Comparison of ENCODE assay signal across 26 mouse cellular contexts in the genomic region with DNA sequence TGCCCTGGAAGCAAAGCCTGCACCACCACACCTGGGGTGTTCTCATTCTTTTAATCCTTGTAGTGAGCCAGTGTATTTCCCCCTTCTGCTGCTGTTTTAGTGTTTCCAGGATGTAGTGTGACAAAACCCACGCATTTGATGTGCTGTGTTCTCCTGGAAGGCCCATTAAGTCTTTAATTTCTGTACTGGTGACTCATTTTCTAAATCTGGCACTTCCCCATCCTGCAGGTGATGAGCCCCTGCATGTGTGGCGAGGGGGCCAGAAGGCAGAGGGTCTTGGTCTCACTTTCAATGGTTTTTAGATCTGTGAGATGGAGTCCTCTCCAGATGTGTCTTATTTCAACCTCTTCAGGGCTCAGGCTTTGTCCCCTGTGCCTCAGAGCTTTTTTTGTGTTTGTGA. TPM values are rescaled to one million over a fixed set of nuclear protein-coding genes. Genes with fewer than 3 reads are reported as not detected.
DNase-seq lines count a peak whose midpoint lies in the region; ATAC-seq and TF ChIP-seq lines count a peak whose summit lies in the region.
"Had no signal": no experiment of that assay in that cellular context is flagged by ENCODE, and none has a peak within 500 bp of the region (broad histone marks: within the 10 kb centered on the region; RNA-seq: fewer than 3 reads in every experiment).

No protein-coding gene starts in this region.

- no peaks in the 10 kb centered on the region for H3K27me3 ChIP-seq in hindbrain, embryonic 16.5 days (replicated peaks; ENCODE audit: control insufficient read depth, insufficient read depth, low read length)
- H3K27me3 ChIP-seq in hindbrain, embryonic 14.5 days (ENCODE audit: control insufficient read depth, insufficient read depth, low read length), result no peaks in the 10 kb centered on the region
- no peaks in the 10 kb centered on the region for H3K27me3 ChIP-seq in CH12.LX (replicated peaks)
- H3K27me3 ChIP-seq in intestine, embryonic 16.5 days (replicated peaks; ENCODE audit: control insufficient read depth, insufficient read depth, low read length), result no peaks in the 10 kb centered on the region
- H3K27me3 ChIP-seq: embryonic facial prominence, embryonic 12.5 days; forebrain, embryonic 12.5 days; forebrain, embryonic 15.5 days; heart, embryonic 12.5 days; heart, embryonic 15.5 days; hindbrain, embryonic 13.5 days; Patski had no signal

- TF ChIP-seq POLR2A in CH12.LX (IDR thresholded peaks at IDR 0.05; ENCODE audit: low read depth, low read length), result 0 out of 2 replicates have a peak, but pooled peaks have one; percentile 9
- TF ChIP-seq POLR2A in olfactory bulb, adult 2 months (IDR thresholded peaks at IDR 0.05; ENCODE audit: insufficient read depth, low read depth, low read length), result no peak

- no peak for DNase-seq in hindbrain, embryonic 14.5 days (ENCODE audit: low spot score)
- peak; percentile 72 for DNase-seq in CH12.LX (ENCODE audit: extremely low read depth)
- no peak for DNase-seq in urinary bladder, postnatal 14 days (ENCODE audit: low spot score)
- DNase-seq: adrenal gland, postnatal 10 days; adrenal gland, postnatal 36 days; cerebellum, adult 11-12 months; cerebellum, adult 8-10 months; cerebellum, postnatal 14 days; gastrocnemius, postnatal 25 days; heart, adult 18-20 months; heart, postnatal 10 days; heart, postnatal 36 days; kidney, adult 11 months had no signal

- no peak overlapping the region for H3K27ac ChIP-seq in hindbrain, embryonic 16.5 days (ENCODE audit: low read depth, low read length)
- no peak overlapping the region for H3K27ac ChIP-seq in hindbrain, embryonic 14.5 days
- H3K27ac ChIP-seq in CH12.LX (ENCODE audit: insufficient read depth, low read depth), result peak overlapping the region; percentile 97
- peak overlapping the region; percentile 88 for H3K27ac ChIP-seq in olfactory bulb, adult 2 months (ENCODE audit: insufficient read depth, low read depth, low read length)
- no peak overlapping the region for H3K27ac ChIP-seq in intestine, embryonic 16.5 days (ENCODE audit: low read length)
- H3K27ac ChIP-seq: embryonic facial prominence, embryonic 12.5 days; forebrain, embryonic 12.5 days; forebrain, embryonic 15.5 days; heart, embryonic 15.5 days; hindbrain, embryonic 10.5 days; hindbrain, embryonic 13.5 days had no signal

- TF ChIP-seq RAD21 in CH12.LX (IDR thresholded peaks at IDR 0.05; ENCODE audit: low read depth, low read length), result no peak

- no peak overlapping the region for H3K4me2 ChIP-seq in hindbrain, embryonic 16.5 days (ENCODE audit: low read length)
- no peak overlapping the region for H3K4me2 ChIP-seq in hindbrain, embryonic 14.5 days (replicated peaks)
- H3K4me2 ChIP-seq in CH12.LX (ENCODE audit: insufficient read depth, low read depth, poor library complexity, severe bottlenecking), result peak overlapping the region; percentile 66
- H3K4me2 ChIP-seq in intestine, embryonic 16.5 days (ENCODE audit: low read depth, low read length), result no peak overlapping the region
- H3K4me2 ChIP-seq: embryonic facial prominence, embryonic 12.5 days; forebrain, embryonic 12.5 days; forebrain, embryonic 15.5 days; heart, embryonic 12.5 days; heart, embryonic 15.5 days; hindbrain, embryonic 13.5 days had no signal

- TF ChIP-seq CTCF in CH12.LX (conservative IDR thresholded peaks at IDR 0.05 in 1 of 2, IDR thresholded peaks at IDR 0.05 in 1 of 2; ENCODE audit: low read depth in 2 of 2, low read length in 2 of 2), result no peak
- no peak for TF ChIP-seq CTCF in olfactory bulb, adult 2 months (IDR thresholded peaks at IDR 0.05; ENCODE audit: insufficient read depth, low read depth, low read length)

- no peaks in the 10 kb centered on the region for H3K4me1 ChIP-seq in hindbrain, embryonic 16.5 days (ENCODE audit: control insufficient read depth, insufficient read depth, low read depth, low read length)
- H3K4me1 ChIP-seq in hindbrain, embryonic 14.5 days (replicated peaks; ENCODE audit: control insufficient read depth, insufficient read depth, low read length), result no peaks in the 10 kb centered on the region
- H3K4me1 ChIP-seq in CH12.LX (ENCODE audit: control insufficient read depth in 1 of 2, insufficient read depth in 2 of 2), result peaks cover 18 to 45% of the 10 kb centered on the region in 2 experiments
- H3K4me1 ChIP-seq in olfactory bulb, adult 2 months (ENCODE audit: control insufficient read depth, insufficient read depth, low read length), result peaks cover 22% of the 10 kb centered on the region
- no peaks in the 10 kb centered on the region for H3K4me1 ChIP-seq in intestine, embryonic 16.5 days (ENCODE audit: control insufficient read depth, insufficient read depth, low read length)
- H3K4me1 ChIP-seq: embryonic facial prominence, embryonic 12.5 days; forebrain, embryonic 12.5 days; forebrain, embryonic 15.5 days; heart, embryonic 12.5 days; heart, embryonic 15.5 days; hindbrain, embryonic 10.5 days; hindbrain, embryonic 13.5 days had no signal

- TF ChIP-seq EP300 in CH12.LX (IDR thresholded peaks at IDR 0.05; ENCODE audit: low read length), result peak; percentile 97

- dilution Hi-C loops in CH12.LX (cut with MboI; ENCODE audit: extremely low pct_ligation_motif_present, extremely low pct_unique_long_range_greater_than_20kb, low sequenced_read_pairs), result no loop called here

- H3K36me3 ChIP-seq in hindbrain, embryonic 16.5 days (ENCODE audit: control insufficient read depth, insufficient read depth, low read length), result peaks cover 57% of the 10 kb centered on the region
- peaks cover 93% of the 10 kb centered on the region for H3K36me3 ChIP-seq in hindbrain, embryonic 14.5 days (replicated peaks; ENCODE audit: control insufficient read depth, insufficient read depth)
- peaks cover 65 to 74% of the 10 kb centered on the region in 2 experiments for H3K36me3 ChIP-seq in CH12.LX (replicated peaks in 1 of 2; ENCODE audit: control insufficient read depth in 1 of 2, insufficient read depth in 1 of 2, low read length in 1 of 2)
- H3K36me3 ChIP-seq in intestine, embryonic 16.5 days (ENCODE audit: control insufficient read depth, insufficient read depth, low read length), result peaks cover 42% of the 10 kb centered on the region

- in situ Hi-C loops in CH12.LX (cut with MboI; ENCODE audit: low pct_ligation_motif_present, low pct_unique_long_range_greater_than_20kb, low sequenced_read_pairs), result no loop called here

- H3K9me3 ChIP-seq in hindbrain, embryonic 16.5 days (ENCODE audit: control insufficient read depth, low read length), result no peaks in the 10 kb centered on the region
- H3K9me3 ChIP-seq in hindbrain, embryonic 14.5 days (ENCODE audit: control insufficient read depth, low read length), result no peaks in the 10 kb centered on the region
- H3K9me3 ChIP-seq in CH12.LX (replicated peaks; ENCODE audit: low read length), result peaks cover 9% of the 10 kb centered on the region
- no peaks in the 10 kb centered on the region for H3K9me3 ChIP-seq in intestine, embryonic 16.5 days (ENCODE audit: control insufficient read depth, low read length)
- H3K9me3 ChIP-seq: embryonic facial prominence, embryonic 12.5 days; forebrain, embryonic 12.5 days; forebrain, embryonic 15.5 days; heart, embryonic 12.5 days; heart, embryonic 15.5 days; hindbrain, embryonic 10.5 days; hindbrain, embryonic 13.5 days had no signal

- 0 out of 2 replicates have a peak overlapping the region, but pooled peaks have one; percentile 6 for H3K9ac ChIP-seq in hindbrain, embryonic 16.5 days (ENCODE audit: low read depth, low read length)
- no peak overlapping the region for H3K9ac ChIP-seq in hindbrain, embryonic 14.5 days
- H3K9ac ChIP-seq in CH12.LX (ENCODE audit: insufficient read depth, low read depth), result peak overlapping the region; percentile 15; the same call in 1 of the 2 replicates
- H3K9ac ChIP-seq in intestine, embryonic 16.5 days (ENCODE audit: low read depth, low read length), result no peak overlapping the region
- H3K9ac ChIP-seq: embryonic facial prominence, embryonic 12.5 days; forebrain, embryonic 12.5 days; forebrain, embryonic 15.5 days; heart, embryonic 12.5 days; heart, embryonic 15.5 days; hindbrain, embryonic 13.5 days had no signal

- no peaks in the 10 kb centered on the region; the same call in 1 of the 2 replicates for H3K79me2 ChIP-seq in CH12.LX (replicated peaks; ENCODE audit: control insufficient read depth, extremely low read depth, insufficient read depth, poor library complexity, severe bottlenecking)

- 89% methylated on average over 2 of the region's 2 CpGs for WGBS in hindbrain, embryonic 16.5 days
- WGBS in hindbrain, embryonic 14.5 days, result 97% methylated on average over 2 of the region's 2 CpGs
- 43% methylated on average over 2 of the region's 2 CpGs for WGBS in olfactory bulb, adult 2 months
- 89% methylated on average over 2 of the region's 2 CpGs for WGBS in intestine, embryonic 16.5 days

- H3K4me3 ChIP-seq in hindbrain, embryonic 16.5 days (ENCODE audit: low read length), result no peak overlapping the region
- no peak overlapping the region for H3K4me3 ChIP-seq in hindbrain, embryonic 14.5 days (replicated peaks; ENCODE audit: low read length)
- peak overlapping the region in 2 of 3 experiments; percentile 19 to 45 for H3K4me3 ChIP-seq in CH12.LX (replicated peaks in 1 of 3; ENCODE audit: low read depth in 2 of 3, low read length in 2 of 3, poor library complexity in 1 of 3)
- H3K4me3 ChIP-seq in olfactory bulb, adult 2 months (ENCODE audit: insufficient read depth, low read depth, low read length), result no peak overlapping the region
- no peak overlapping the region for H3K4me3 ChIP-seq in intestine, embryonic 16.5 days (ENCODE audit: low read length)
- H3K4me3 ChIP-seq: embryonic facial prominence, embryonic 12.5 days; erythroblast, embryonic 14.5 days; forebrain, embryonic 12.5 days; forebrain, embryonic 15.5 days; heart, embryonic 12.5 days; heart, embryonic 15.5 days; hindbrain, embryonic 10.5 days; hindbrain, embryonic 13.5 days had no signal

- ATAC-seq in hindbrain, embryonic 16.5 days, result no peak
- no peak for ATAC-seq in hindbrain, embryonic 14.5 days (ENCODE audit: low FRiP score)
- no peak for ATAC-seq in intestine, embryonic 16.5 days
- ATAC-seq: CD4-positive, CD25-positive, alpha-beta regulatory T cell, adult 4 months; forebrain, embryonic 15.5 days; Patski had no signal

RNA-seq across cellular contexts. Expression of gene Leo1, which starts 12.7 kb away (rescaled TPM):
- 42.6 and 43.0 TPM in 2 replicates for polyA plus RNA-seq in hindbrain, embryonic 16.5 days (2015; fragmentation: Nextera tagmentation; extraction: Ambion mirVana)
- polyA plus RNA-seq in hindbrain, embryonic 14.5 days (2014; fragmentation: Nextera tagmentation; extraction: Ambion mirVana), result 36.1 and 36.9 TPM in 2 replicates
- total RNA-seq in CH12.LX (2012; rRNA removed) (49.9 and 59.7 TPM in 2 replicates), CH12.LX (2014; rRNA removed) (43.1 and 46.7 TPM in 2 replicates)
- polyA plus RNA-seq in CH12.LX (2012; ENCODE audit: insufficient read length, low read depth), result 60.7 and 73.4 TPM in 2 replicates
- not detected in 2 replicates for polyA plus RNA-seq in olfactory bulb, adult 2 months (2012; ENCODE audit: insufficient read depth, insufficient read length, low replicate concordance, missing spikeins)
- polyA plus RNA-seq in intestine, embryonic 16.5 days (2015; fragmentation: Nextera tagmentation; extraction: Ambion mirVana), result 26.8 and 31.1 TPM in 2 replicates

RNA-seq across cellular contexts. Expression of gene Mapk6, which starts 44.2 kb away (rescaled TPM):
- 142 and 147 TPM in 2 replicates for polyA plus RNA-seq in hindbrain, embryonic 16.5 days (2015; fragmentation: Nextera tagmentation; extraction: Ambion mirVana)
- 185 and 192 TPM in 2 replicates for polyA plus RNA-seq in hindbrain, embryonic 14.5 days (2014; fragmentation: Nextera tagmentation; extraction: Ambion mirVana)
- total RNA-seq in CH12.LX (2012; rRNA removed), result 34.2 and 41.0 TPM in 2 replicates
- 20.9 and 23.3 TPM in 2 replicates for total RNA-seq in CH12.LX (2014; rRNA removed)
- 53.5 and 62.2 TPM in 2 replicates for polyA plus RNA-seq in CH12.LX (2012; ENCODE audit: insufficient read length, low read depth)
- not detected in 2 replicates for polyA plus RNA-seq in olfactory bulb, adult 2 months (2012; ENCODE audit: insufficient read depth, insufficient read length, low replicate concordance, missing spikeins)
- polyA plus RNA-seq in intestine, embryonic 16.5 days (2015; fragmentation: Nextera tagmentation; extraction: Ambion mirVana), result 43.5 and 45.9 TPM in 2 replicates

Comparison
In these comparisons a context has a peak if more than half of its experiments do, and no peak if none do; other contexts are left out.
1. H3K9ac ChIP-seq: peak in hindbrain, embryonic 16.5 days (single experiment) and CH12.LX (single experiment); none in hindbrain, embryonic 14.5 days (single experiment) and intestine, embryonic 16.5 days (single experiment).
2. H3K27ac ChIP-seq: peak in CH12.LX (single experiment) and olfactory bulb, adult 2 months (single experiment); none in hindbrain, embryonic 16.5 days (single experiment), hindbrain, embryonic 14.5 days (single experiment) and intestine, embryonic 16.5 days (single experiment).
3. H3K4me3 ChIP-seq: peak in CH12.LX (2 of 3); none in hindbrain, embryonic 16.5 days (single experiment), hindbrain, embryonic 14.5 days (single experiment), olfactory bulb, adult 2 months (single experiment) and intestine, embryonic 16.5 days (single experiment).